Mouse (Mus musculus) lung, embryonic 16.5 days (tissue): ENCODE data around the gene Grem1. TPM values are rescaled to one million over a fixed set of nuclear protein-coding genes. Genes with fewer than 3 reads are reported as not detected.

ENCODE experiments used
- ATAC-seq: fragments of 200-750 bp; cut with Nextera tagmentation; 2 replicates; pipeline ENCODE4 v1.8.0; 2017; ENCODE audit warnings: low read depth, mild to moderate bottlenecking, moderate library complexity
- H3K27ac ChIP-seq: fragments of 300-500 bp; sonication (generic); 2 replicates; pipeline ENCODE4 v1.5.1; 2014; ENCODE audit warnings: mild to moderate bottlenecking, control low read depth, low read length
- H3K27me3 ChIP-seq: fragments of 300-500 bp; sonication (generic); 2 replicates; pipeline ENCODE4 v1.6.1; 2014; ENCODE audit warnings: low read depth, low read length, mixed read lengths; ENCODE audit not compliant: control insufficient read depth, insufficient read depth
- H3K36me3 ChIP-seq: fragments of 300-500 bp; sonication (generic); 2 replicates; pipeline ENCODE4 v1.6.1; 2014; ENCODE audit warnings: low read length; ENCODE audit not compliant: control insufficient read depth, insufficient read depth
- H3K4me1 ChIP-seq: fragments of 300-500 bp; sonication (generic); replicated peaks from 2 replicates; pipeline ENCODE4 v1.6.1; 2014; ENCODE audit warnings: low read length, mixed read lengths; ENCODE audit not compliant: control insufficient read depth, insufficient read depth
- H3K4me2 ChIP-seq: fragments of 300-500 bp; sonication (generic); 2 replicates; pipeline ENCODE4 v1.6.1; 2014; ENCODE audit warnings: low read depth, low read length, control low read depth
- H3K4me3 ChIP-seq: fragments of 300-500 bp; sonication (generic); 2 replicates; pipeline ENCODE4 v1.5.1; 2014; ENCODE audit warnings: mild to moderate bottlenecking, low read length, control low read depth
- H3K9ac ChIP-seq: fragments of 300-500 bp; sonication (generic); 2 replicates; pipeline ENCODE4 v1.6.1; 2014; ENCODE audit warnings: low read length, control low read depth
- H3K9me3 ChIP-seq: fragments of 300-500 bp; sonication (generic); 2 replicates; pipeline ENCODE4 v1.6.1; 2016; ENCODE audit warnings: low read length; ENCODE audit not compliant: control insufficient read depth
- WGBS: fragments of 180-500 bp; shearing (Covaris S2); extraction: QIAGEN DNeasy Blood & Tissue Kit; methylation state at CpG from one replicate; pipeline ENCODE4 v1.1.7; 2014; 5-methylcytosine and 5-hydroxymethylcytosine counted together
- polyA plus RNA-seq: library from polyadenylated mRNA; unstranded; fragments of >200 nt; fragmentation: Nextera tagmentation; extraction: Ambion mirVana; gene quantifications from 2 replicates; pipeline ENCODE4 v1.2.1, GENCODE M21; 2015

Gene Grem1
- polyA plus RNA-seq, 1 experiment from 2014 or later, result 0.15 TPM

GRCm38 (mm10) chr2:113788821-113789387 is 30.5 kb upstream of the Grem1 start:
- Histone ChIP-seq H3K36me3 (no peaks in the 10 kb centered on the region), H3K4me2 (no peak overlapping the region), H3K9me3 (no peaks in the 10 kb centered on the region), H3K27ac (no peak overlapping the region), H3K4me1 (no peaks in the 10 kb centered on the region), H3K4me3 (no peak overlapping the region), H3K9ac (no peak overlapping the region), H3K27me3 (no peaks in the 10 kb centered on the region)
- no peak for ATAC-seq
- WGBS, result 78% methylated on average over 4 of the region's 4 CpGs

- ATAC-seq, result no peak
- 77% methylated on average over 4 of the region's 4 CpGs for WGBS
- Histone ChIP-seq H3K4me2 (no peak overlapping the region), H3K4me1 (no peaks in the 10 kb centered on the region), H3K4me3 (no peak overlapping the region), H3K36me3 (no peaks in the 10 kb centered on the region), H3K27me3 (no peaks in the 10 kb centered on the region), H3K27ac (no peak overlapping the region), H3K9me3 (no peaks in the 10 kb centered on the region), H3K9ac (no peak overlapping the region)
Observed at GRCm38 (mm10) chr2:113787882-113788281, 29.4 kb upstream of the Grem1 start.

GRCm38 (mm10) chr2:113784851-113785250 is 26.4 kb upstream of the Grem1 start:
- H3K9ac ChIP-seq, result no peak overlapping the region
- no peaks in the 10 kb centered on the region for H3K27me3 ChIP-seq
- H3K4me3 ChIP-seq, result no peak overlapping the region
- WGBS, result 4% methylated on average over 3 of the region's 3 CpGs
- no peak overlapping the region for H3K4me2 ChIP-seq
- no peaks in the 10 kb centered on the region for H3K9me3 ChIP-seq
- no peak overlapping the region for H3K27ac ChIP-seq
- no peaks in the 10 kb centered on the region for H3K4me1 ChIP-seq
- no peaks in the 10 kb centered on the region for H3K36me3 ChIP-seq
- ATAC-seq, result peak; percentile 71

GRCm38 (mm10) chr2:113781521-113781920 is 23.1 kb upstream of the Grem1 start:
- H3K4me3 ChIP-seq, result no peak overlapping the region

GRCm38 (mm10) chr2:113781107-113781506 is 22.7 kb upstream of the Grem1 start:
- no peaks in the 10 kb centered on the region for H3K4me1 ChIP-seq
- no peak overlapping the region for H3K27ac ChIP-seq
- WGBS, result 55% methylated on average over 5 of the region's 5 CpGs
- no peaks in the 10 kb centered on the region; the same call in 1 of the 2 replicates for H3K27me3 ChIP-seq
- no peak overlapping the region for H3K9ac ChIP-seq
- no peak overlapping the region for H3K4me2 ChIP-seq
- H3K9me3 ChIP-seq, result no peaks in the 10 kb centered on the region
- no peak for ATAC-seq
- no peaks in the 10 kb centered on the region for H3K36me3 ChIP-seq
- H3K4me3 ChIP-seq, result no peak overlapping the region

More at GRCm38 (mm10) chr2:113781521-113781920, 23.1 kb upstream of the Grem1 start:
- no peaks in the 10 kb centered on the region for H3K4me1 ChIP-seq
- no peak overlapping the region for H3K4me2 ChIP-seq
- no peak overlapping the region for H3K9ac ChIP-seq
- no peaks in the 10 kb centered on the region for H3K36me3 ChIP-seq
- no peaks in the 10 kb centered on the region for H3K9me3 ChIP-seq
- no peaks in the 10 kb centered on the region; the same call in 1 of the 2 replicates for H3K27me3 ChIP-seq
- no peak for ATAC-seq
- 58% methylated on average over 4 of the region's 4 CpGs for WGBS
- H3K27ac ChIP-seq, result no peak overlapping the region

- H3K27ac ChIP-seq, result no peak overlapping the region
- 83% methylated on average over 3 of the region's 3 CpGs for WGBS
- no peaks in the 10 kb centered on the region for H3K36me3 ChIP-seq
Observed at GRCm38 (mm10) chr2:113779336-113779735, 20.9 kb upstream of the Grem1 start.

GRCm38 (mm10) chr2:113778036-113778435 is 19.6 kb upstream of the Grem1 start:
- no peaks in the 10 kb centered on the region for H3K4me1 ChIP-seq
- H3K9me3 ChIP-seq, result no peaks in the 10 kb centered on the region
- no peak overlapping the region for H3K9ac ChIP-seq
- no peak overlapping the region for H3K27ac ChIP-seq
- no peak overlapping the region for H3K4me3 ChIP-seq
- H3K4me2 ChIP-seq, result no peak overlapping the region
- no peaks in the 10 kb centered on the region for H3K36me3 ChIP-seq
- WGBS, result 65% methylated on average over 6 of the region's 6 CpGs
- no peaks in the 10 kb centered on the region; the same call in 1 of the 2 replicates for H3K27me3 ChIP-seq
- no peak for ATAC-seq

More at GRCm38 (mm10) chr2:113779336-113779735, 20.9 kb upstream of the Grem1 start:
- no peak overlapping the region for H3K4me2 ChIP-seq
- H3K9ac ChIP-seq, result no peak overlapping the region
- no peak overlapping the region for H3K4me3 ChIP-seq
- no peaks in the 10 kb centered on the region for H3K9me3 ChIP-seq
- no peaks in the 10 kb centered on the region for H3K4me1 ChIP-seq
- no peak for ATAC-seq
- no peaks in the 10 kb centered on the region; the same call in 1 of the 2 replicates for H3K27me3 ChIP-seq

GRCm38 (mm10) chr2:113776297-113776696 is 17.9 kb upstream of the Grem1 start:
- ATAC-seq, result no peak
- Histone ChIP-seq H3K36me3 (no peaks in the 10 kb centered on the region), H3K4me2 (no peak overlapping the region), H3K9me3 (no peaks in the 10 kb centered on the region), H3K4me3 (no peak overlapping the region), H3K27me3 (no peaks in the 10 kb centered on the region; the same call in 1 of the 2 replicates), H3K4me1 (no peaks in the 10 kb centered on the region), H3K27ac (no peak overlapping the region), H3K9ac (no peak overlapping the region)
- 85% methylated on average over 3 of the region's 3 CpGs for WGBS

GRCm38 (mm10) chr2:113774150-113774805 is 15.8 kb upstream of the Grem1 start:
- no peaks in the 10 kb centered on the region for H3K9me3 ChIP-seq
- no peaks in the 10 kb centered on the region for H3K36me3 ChIP-seq
- WGBS, result 54% methylated on average over 6 of the region's 6 CpGs
- H3K4me1 ChIP-seq, result no peaks in the 10 kb centered on the region
- H3K4me2 ChIP-seq, result no peak overlapping the region
- H3K9ac ChIP-seq, result no peak overlapping the region
- H3K27me3 ChIP-seq, result no peaks in the 10 kb centered on the region; the same call in 1 of the 2 replicates
- H3K4me3 ChIP-seq, result no peak overlapping the region
- ATAC-seq, result peak; percentile 47; the same call in 1 of the 2 replicates
- H3K27ac ChIP-seq, result no peak overlapping the region
